Mouse (Mus musculus) heart, adult 10 weeks (tissue): ENCODE data around the gene Hid1. TPM values are rescaled to one million over a fixed set of nuclear protein-coding genes. Genes with fewer than 3 reads are reported as not detected.

Experiments
- polyA plus RNA-seq: library from polyadenylated mRNA; stranded (reverse); fragments of 350-450 nt; fragmentation: Illumina TruSeq; extraction: RNeasy Lipid Tissue Mini Kit (QIAGEN cat#74804); gene quantifications from one replicate; pipeline ENCODE4 v1.2.3, GENCODE M21; 2014; ENCODE audit warnings: low read depth, low replicate concordance

Gene Hid1
- 3.8 TPM for polyA plus RNA-seq

DNA sequence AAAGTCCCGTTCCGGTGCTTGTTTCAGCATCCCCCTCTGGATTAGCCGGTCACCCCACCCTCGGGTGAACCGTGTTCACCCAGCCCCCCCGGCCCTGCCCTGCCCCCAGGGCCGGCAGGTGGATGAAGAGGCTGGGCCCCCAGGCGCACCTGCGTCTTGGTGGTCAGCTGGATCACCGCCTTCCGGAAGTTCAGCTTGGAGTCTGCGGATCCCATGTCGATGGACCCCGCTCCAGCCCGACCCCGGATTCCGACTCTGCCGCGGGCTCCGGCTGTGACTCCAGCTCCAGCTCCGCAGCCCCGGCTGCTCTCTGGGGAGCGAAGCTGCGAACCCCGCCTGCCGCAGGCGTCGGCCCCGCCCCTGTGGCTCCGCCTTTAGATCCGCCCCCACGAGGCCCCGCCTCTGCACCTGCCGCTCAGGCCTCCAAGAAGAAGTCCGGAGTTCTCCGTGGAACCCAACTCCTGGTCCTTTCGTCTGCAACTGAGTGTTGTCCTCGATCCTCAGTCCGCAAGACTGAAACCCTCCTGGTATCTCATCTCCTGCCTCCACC, at the start of gene Hid1:
Gene Hid1, minus strand, starts transcription at position 362 of the 550 bp plus-strand sequence.

DNA sequence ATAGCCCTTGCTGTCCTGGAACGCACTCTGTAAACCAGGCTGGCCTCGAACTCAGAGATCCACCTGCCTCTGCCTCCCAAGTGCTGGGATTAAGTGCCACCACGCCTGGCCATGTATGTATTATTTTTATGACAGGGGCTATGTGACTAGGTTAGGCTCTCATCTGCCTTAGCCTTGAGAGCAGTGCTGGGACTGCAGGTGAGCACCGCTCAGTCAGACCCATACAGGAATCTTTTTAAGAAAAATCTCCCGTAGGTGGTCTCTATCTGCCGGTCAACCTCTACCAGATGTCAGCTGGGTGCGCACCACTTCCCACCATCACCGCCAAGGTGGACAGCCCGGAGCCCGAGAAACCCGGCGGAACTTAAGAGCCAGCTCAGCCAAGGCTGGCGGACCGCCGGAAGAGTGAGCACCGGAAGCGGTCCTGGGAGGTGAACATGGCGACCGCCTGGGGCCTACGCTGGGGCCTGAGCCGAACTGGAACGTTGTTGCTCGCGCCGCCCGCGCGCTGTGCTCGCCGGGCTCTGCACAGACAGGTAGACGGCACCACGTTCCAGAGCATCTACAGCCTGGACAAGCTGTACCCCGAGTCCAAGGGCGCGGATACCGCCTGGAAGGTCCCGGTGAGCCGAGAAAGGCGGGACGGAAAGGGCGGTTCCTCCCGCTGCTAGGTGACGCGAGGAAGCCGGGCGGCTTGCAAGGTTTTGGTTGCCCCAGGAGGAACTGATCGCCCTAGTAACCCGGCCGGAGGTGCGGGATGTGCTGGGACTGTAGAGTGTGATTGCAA, 36.0 kb upstream of the Hid1 start, which contains the start of gene Mrpl58:
Gene Mrpl58, plus strand, starts transcription at position 415 of the 787 bp plus-strand sequence.

DNA sequence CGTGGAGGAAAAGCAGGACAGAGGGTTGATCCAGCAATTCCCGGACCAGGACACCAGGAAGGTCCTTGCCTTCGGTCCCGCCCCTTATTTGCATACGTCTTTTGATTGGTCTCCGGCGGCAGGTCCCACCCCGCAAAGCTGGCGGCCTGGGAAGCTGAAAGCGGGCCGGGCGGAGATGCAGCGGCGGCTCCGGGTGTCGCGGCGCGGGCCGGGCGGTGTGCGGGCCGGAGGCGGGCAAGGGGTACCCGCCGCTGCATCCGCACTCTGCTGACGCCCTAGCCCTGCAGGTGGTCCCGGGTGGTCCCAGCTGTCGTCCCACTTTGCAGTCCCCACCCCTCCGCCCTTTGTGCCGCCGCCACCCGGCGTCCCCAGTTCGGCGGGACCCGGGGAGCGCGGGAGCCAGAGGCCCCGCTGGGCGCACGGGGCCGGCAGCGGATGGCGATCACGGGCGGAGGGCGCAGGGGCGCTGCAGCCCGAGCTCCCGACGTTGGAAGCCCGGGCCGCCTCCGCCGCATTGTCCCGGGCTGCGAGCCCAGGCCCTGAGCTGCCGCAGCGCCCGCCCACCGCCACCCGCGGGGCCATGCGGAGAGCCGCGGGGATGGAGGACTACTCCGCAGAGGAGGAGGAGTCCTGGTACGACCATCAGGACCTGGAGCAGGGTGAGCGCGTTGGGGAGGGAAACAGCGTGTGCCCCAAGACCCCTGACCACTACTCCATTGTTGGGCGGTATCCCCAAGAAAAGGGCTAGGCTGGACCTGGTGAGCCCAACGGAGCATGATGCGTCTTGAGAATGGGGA, 14.4 kb upstream of the Hid1 start, which contains the start of gene Cdr2l:
Gene Cdr2l, plus strand, starts transcription at position 174 of the 797 bp plus-strand sequence.

DNA sequence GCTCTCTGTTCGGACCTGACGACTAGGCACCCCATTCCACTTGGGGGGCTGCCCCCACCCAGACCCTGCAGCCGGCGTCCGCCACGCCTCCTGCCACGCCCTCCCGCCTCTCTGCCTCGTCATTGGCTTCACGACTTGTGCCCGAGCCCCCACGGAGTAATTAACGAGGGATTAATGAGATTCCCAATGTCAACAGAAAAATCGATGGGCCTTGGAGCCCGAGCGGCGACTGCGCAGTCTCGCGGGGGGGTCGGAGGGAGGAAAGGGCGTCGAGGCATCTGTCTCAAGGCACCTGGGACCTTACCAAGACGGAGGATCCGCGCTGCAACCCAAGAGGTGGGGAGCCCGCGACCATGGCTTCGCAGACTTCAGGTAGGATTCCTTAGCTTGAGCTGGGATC, 33.0 kb downstream of the Hid1 start, which contains the start of gene Otop3:
Gene Otop3, plus strand, starts transcription at position 201 of the 400 bp plus-strand sequence.

DNA sequence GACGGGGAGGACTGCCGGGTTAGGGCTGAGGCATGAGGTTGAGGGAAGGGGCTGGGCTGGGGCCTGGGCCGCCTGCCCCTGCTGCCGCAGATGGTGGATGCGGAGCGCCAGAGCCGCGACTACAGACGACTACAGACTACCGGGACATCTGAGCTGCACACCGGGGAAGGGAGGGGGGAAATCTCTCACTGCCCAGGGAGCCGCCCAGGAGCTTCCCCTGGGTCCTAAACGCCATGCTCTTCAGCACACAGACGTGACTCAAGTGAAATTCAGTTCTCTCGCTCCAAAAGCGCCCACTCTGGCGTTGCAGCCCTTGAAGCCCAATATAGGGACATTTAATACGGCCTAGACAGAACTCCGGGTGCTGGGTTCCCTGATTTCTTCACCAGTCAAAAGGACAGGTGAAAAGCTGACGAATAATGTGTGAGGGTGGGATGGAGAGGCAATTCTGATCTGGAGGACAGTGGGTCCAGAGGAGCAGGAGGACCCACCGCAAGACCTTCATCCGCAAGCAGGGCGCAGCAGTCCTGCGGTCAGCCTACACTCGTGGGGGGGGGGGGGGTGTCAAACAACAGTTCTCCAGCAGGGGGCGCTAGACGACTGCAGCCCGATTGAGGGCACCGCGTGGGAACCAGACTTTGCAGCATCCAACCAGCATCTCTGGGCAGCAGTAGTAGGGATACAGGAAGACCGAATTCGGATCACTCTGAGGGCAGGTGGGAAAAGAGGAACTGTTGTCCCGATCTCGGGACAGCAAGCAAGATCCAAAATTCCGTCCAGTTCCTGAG, 45.5 kb downstream of the Hid1 start, which contains the start of gene Ush1g:
Gene Ush1g, minus strand, starts transcription at position 136 of the 788 bp plus-strand sequence.

DNA sequence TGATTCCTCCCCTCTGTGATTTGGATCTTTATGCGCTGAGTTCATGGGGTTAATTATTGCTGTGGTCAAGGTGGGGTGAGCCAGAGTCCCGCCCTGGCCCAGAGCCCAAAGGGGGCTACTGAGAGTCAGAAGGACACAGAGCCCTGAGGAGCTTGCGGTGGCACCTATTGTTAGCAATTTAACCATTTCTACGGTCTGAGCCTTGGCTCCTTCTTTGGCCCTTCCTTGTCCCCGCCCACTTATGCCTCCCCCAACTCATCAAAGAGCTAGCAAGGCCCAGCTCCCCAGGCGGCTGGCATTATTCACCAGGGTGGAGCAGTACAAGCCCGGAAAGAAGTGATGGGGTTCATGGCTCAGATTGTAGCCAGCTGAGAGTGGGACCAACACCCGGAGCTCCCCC, 60.7 kb downstream of the Hid1 start, which contains the start of gene Otop2:
Gene Otop2, plus strand, starts transcription at position 301 of the 400 bp plus-strand sequence.

Other genes with a start within 250 kb of the Hid1 start
- gene Cd300lf, start 233.8 kb downstream of the Hid1 start, polyA plus RNA-seq = 0.31 TPM
- 10.6 TPM for gene Slc9a3r1, start 204.4 kb downstream of the Hid1 start, polyA plus RNA-seq
- 6.1 TPM for gene Tmem104, start 180.3 kb downstream of the Hid1 start, polyA plus RNA-seq
- gene Nat9, start 179.9 kb downstream of the Hid1 start, polyA plus RNA-seq = 39.7 TPM
- gene Grin2c, start 100.5 kb downstream of the Hid1 start, polyA plus RNA-seq = 1.4 TPM
- 14.0 TPM for gene Fdxr, start 90.7 kb downstream of the Hid1 start, polyA plus RNA-seq
- gene Fads6, start 70.1 kb downstream of the Hid1 start, polyA plus RNA-seq = 2.6 TPM
- gene Otop2, start 60.6 kb downstream of the Hid1 start, polyA plus RNA-seq = not detected
- gene Ush1g, start 45.7 kb downstream of the Hid1 start, polyA plus RNA-seq = not detected
- gene Otop3, start 33.0 kb downstream of the Hid1 start, polyA plus RNA-seq = not detected
- gene Cdr2l, start 14.2 kb upstream of the Hid1 start, polyA plus RNA-seq = 3.8 TPM
- 115 TPM for gene Mrpl58, start 36.0 kb upstream of the Hid1 start, polyA plus RNA-seq
- gene Atp5h, start 52.2 kb upstream of the Hid1 start, polyA plus RNA-seq = 3,222 TPM
- 34.3 TPM for gene Kctd2, start 52.4 kb upstream of the Hid1 start, polyA plus RNA-seq
- gene Trim80, start 72.8 kb upstream of the Hid1 start, polyA plus RNA-seq = not detected
- gene Slc16a5, start 94.7 kb upstream of the Hid1 start, polyA plus RNA-seq = not detected
- 2.1 TPM for gene Armc7, start 107.9 kb upstream of the Hid1 start, polyA plus RNA-seq
- gene Nt5c, start 124.1 kb upstream of the Hid1 start, polyA plus RNA-seq = 14.9 TPM
- gene Jpt1, start 146.6 kb upstream of the Hid1 start, polyA plus RNA-seq = 88.9 TPM
- gene Sumo2, start 168.5 kb upstream of the Hid1 start, polyA plus RNA-seq = 255 TPM
- 37.0 TPM for gene Nup85, start 196.7 kb upstream of the Hid1 start, polyA plus RNA-seq
- gene Mrps7, start 236.2 kb upstream of the Hid1 start, polyA plus RNA-seq = 79.9 TPM
- gene Gga3, start 236.3 kb upstream of the Hid1 start, polyA plus RNA-seq = 13.7 TPM
- gene Mif4gd, start 245.2 kb upstream of the Hid1 start, polyA plus RNA-seq = 62.3 TPM